Comparison of ENCODE assay signal across 8 mouse cellular contexts in genomic region chr13:46534171-46534968, GRCm38 (mm10). TPM values are rescaled to one million over a fixed set of nuclear protein-coding genes. Genes with fewer than 3 reads are reported as not detected.
DNase-seq lines count a peak whose midpoint lies in the region; ATAC-seq and TF ChIP-seq lines count a peak whose summit lies in the region.

No protein-coding gene starts in this region.

- no peak overlapping the region for H3K4me3 ChIP-seq in heart, embryonic 14.5 days (ENCODE audit: control insufficient read depth in 1 of 2, insufficient read depth in 1 of 2, low read depth in 1 of 2, low read length in 2 of 2)
- peak overlapping the region; percentile 33 for H3K4me3 ChIP-seq in forebrain, embryonic 10.5 days
- no peak overlapping the region for H3K4me3 ChIP-seq in hindbrain, postnatal 0 days (ENCODE audit: low read length)
- no peak overlapping the region for H3K4me3 ChIP-seq in neural tube, embryonic 13.5 days

- H3K9me3 ChIP-seq in heart, embryonic 14.5 days (ENCODE audit: control insufficient read depth, low read length): no peaks in the 10 kb centered on the region
- no peaks in the 10 kb centered on the region for H3K9me3 ChIP-seq in forebrain, embryonic 10.5 days
- H3K9me3 ChIP-seq in hindbrain, postnatal 0 days (ENCODE audit: low read length): no peaks in the 10 kb centered on the region
- H3K9me3 ChIP-seq in neural tube, embryonic 13.5 days: no peaks in the 10 kb centered on the region

- no peaks in the 10 kb centered on the region for H3K27me3 ChIP-seq in heart, embryonic 14.5 days (ENCODE audit: control insufficient read depth, insufficient read depth, low read length)
- H3K27me3 ChIP-seq in forebrain, embryonic 10.5 days (ENCODE audit: poor library complexity, severe bottlenecking): peaks cover 83% of the 10 kb centered on the region
- no peaks in the 10 kb centered on the region for H3K27me3 ChIP-seq in hindbrain, postnatal 0 days (ENCODE audit: insufficient read depth, low read length)
- no peaks in the 10 kb centered on the region for H3K27me3 ChIP-seq in neural tube, embryonic 13.5 days

- no peak overlapping the region for H3K4me2 ChIP-seq in heart, embryonic 14.5 days (ENCODE audit: low read length)
- H3K4me2 ChIP-seq in hindbrain, postnatal 0 days (ENCODE audit: low read depth, low read length): peak overlapping the region; percentile 36; the same call in 1 of the 2 replicates
- H3K4me2 ChIP-seq in neural tube, embryonic 13.5 days: peak overlapping the region; percentile 32

- H3K9ac ChIP-seq in heart, embryonic 14.5 days (ENCODE audit: low read length): peak overlapping the region; percentile 1; the same call in 1 of the 2 replicates
- H3K9ac ChIP-seq in hindbrain, postnatal 0 days (replicated peaks; ENCODE audit: low read length): 0 out of 2 replicates have a peak overlapping the region, but pooled peaks have one; percentile 13
- H3K9ac ChIP-seq in neural tube, embryonic 13.5 days: 0 out of 2 replicates have a peak overlapping the region, but pooled peaks have one; percentile 31

- TF ChIP-seq CTCF in hindbrain, postnatal 0 days (IDR thresholded peaks at IDR 0.05; ENCODE audit: low read depth): no peak

- DNase-seq in heart, adult 8-10 months (ENCODE audit: low spot score): no peak
- peak; percentile 56 for DNase-seq in forebrain, embryonic 10.5 days (ENCODE audit: extremely low spot score, low spot score)
- peak; percentile 62 for DNase-seq in hindbrain, postnatal 0 days (ENCODE audit: low spot score)
- no peak for DNase-seq in cerebellum, adult 9-11 months
- DNase-seq in cerebellum, postnatal 25 days: no peak
- DNase-seq in cerebellum, adult 11 months: no peak

- H3K4me1 ChIP-seq in heart, embryonic 14.5 days (ENCODE audit: control insufficient read depth in 2 of 2, insufficient read depth in 2 of 2, low read length in 2 of 2): peaks cover 17 to 23% of the 10 kb centered on the region in 2 experiments
- H3K4me1 ChIP-seq in forebrain, embryonic 10.5 days: peaks cover 38% of the 10 kb centered on the region
- H3K4me1 ChIP-seq in hindbrain, postnatal 0 days (ENCODE audit: insufficient read depth, low read length): peaks cover 7% of the 10 kb centered on the region; the same call in 1 of the 2 replicates
- H3K4me1 ChIP-seq in neural tube, embryonic 13.5 days (replicated peaks): peaks cover 17% of the 10 kb centered on the region

- peak overlapping the region in 1 of 2 experiments; percentile 25; a peak in 1 of 4 replicates for H3K27ac ChIP-seq in heart, embryonic 14.5 days (replicated peaks in 1 of 2; ENCODE audit: control insufficient read depth in 1 of 2, insufficient read depth in 1 of 2, low read depth in 2 of 2, low read length in 2 of 2)
- H3K27ac ChIP-seq in forebrain, embryonic 10.5 days: peak overlapping the region; percentile 70
- no peak overlapping the region for H3K27ac ChIP-seq in hindbrain, postnatal 0 days
- 0 out of 2 replicates have a peak overlapping the region, but pooled peaks have one; percentile 33 for H3K27ac ChIP-seq in neural tube, embryonic 13.5 days (replicated peaks)

- peaks cover 39% of the 10 kb centered on the region for H3K36me3 ChIP-seq in heart, embryonic 14.5 days (ENCODE audit: control insufficient read depth, insufficient read depth, low read length)
- H3K36me3 ChIP-seq in forebrain, embryonic 10.5 days (replicated peaks): no peaks in the 10 kb centered on the region
- no peaks in the 10 kb centered on the region for H3K36me3 ChIP-seq in hindbrain, postnatal 0 days (ENCODE audit: insufficient read depth, low read length)
- H3K36me3 ChIP-seq in neural tube, embryonic 13.5 days: no peaks in the 10 kb centered on the region

- WGBS in heart, embryonic 14.5 days: 46% methylated on average over 11 of the region's 11 CpGs
- WGBS in forebrain, embryonic 10.5 days: 7% methylated on average over 11 of the region's 11 CpGs
- WGBS in hindbrain, postnatal 0 days: 12% methylated on average over 11 of the region's 11 CpGs
- 8% methylated on average over 11 of the region's 11 CpGs for WGBS in neural tube, embryonic 13.5 days

- ATAC-seq in heart, embryonic 14.5 days (ENCODE audit: insufficient number of reproducible peaks, insufficient read depth, low FRiP score, low read depth): no peak
- ATAC-seq in hindbrain, postnatal 0 days: 0 out of 2 replicates have a peak, but pooled peaks have one; percentile 55
- peak; percentile 81 for ATAC-seq in neural tube, embryonic 13.5 days (ENCODE audit: low read depth)

RNA-seq across cellular contexts. Expression of gene Cap2, which starts 32.7 kb away (rescaled TPM):
- 157 and 159 TPM in 2 replicates for polyA plus RNA-seq in heart, embryonic 14.5 days (2014; fragmentation: Nextera tagmentation; extraction: Ambion mirVana)
- total RNA-seq in heart, adult 8-10 months (2022): 100 to 1,000 TPM; 137 to 160 (median 155) TPM
- polyA plus RNA-seq in forebrain, embryonic 10.5 days (2016; fragmentation: Nextera tagmentation; extraction: Ambion mirVana): 7.0 and 7.3 TPM in 2 replicates
- 16.6 and 19.9 TPM in 2 replicates for total RNA-seq in hindbrain, postnatal 0 days (2014; rRNA removed)
- 9.3 and 9.4 TPM in 2 replicates for polyA plus RNA-seq in hindbrain, postnatal 0 days (2015; fragmentation: Nextera tagmentation; extraction: Ambion mirVana)
- 4.3 and 8.7 TPM in 2 replicates for polyA plus RNA-seq in neural tube, embryonic 13.5 days (2015; fragmentation: Nextera tagmentation; extraction: Ambion mirVana)

Comparison
In these comparisons a context has a peak if more than half of its experiments do, and no peak if none do; other contexts are left out.
1. DNase-seq: peak in forebrain, embryonic 10.5 days (single experiment) and hindbrain, postnatal 0 days (single experiment); none in heart, adult 8-10 months (single experiment), cerebellum, adult 9-11 months (single experiment), cerebellum, postnatal 25 days (0 of 2) and cerebellum, adult 11 months (single experiment).
2. RNA of gene Cap2, which starts 32.7 kb away (polyA plus RNA-seq): 157 to 159 TPM in heart, embryonic 14.5 days; 9.3 to 9.4 TPM in hindbrain, postnatal 0 days, 7.0 to 7.3 TPM in forebrain, embryonic 10.5 days and 4.3 to 8.7 TPM in neural tube, embryonic 13.5 days; every median in the first group is over 10 times any median in the second.
3. Peak in every context shown above with its lines, with median percentiles within 50 percentile points of each other: H3K9ac ChIP-seq.